Mouse (Mus musculus) layer of hippocampus, postnatal 10 days (tissue): ENCODE data around the gene Aff1. TPM values are rescaled to one million over a fixed set of nuclear protein-coding genes. Genes with fewer than 3 reads are reported as not detected.

Experiments
- DNase-seq, 2 experiments: peaks; one replicate each; pipeline ENCODE4 v3.0.0; 2021; ENCODE audit warnings: low spot score in 2 of 2
- total RNA-seq, 2 experiments: library from RNA; stranded (reverse); gene quantifications; 2 replicates each; pipeline ENCODE4 v1.2.3; 2021

Aff1 gene
- total RNA-seq, 2 experiments from 2014 or later, result 10.3 to 11.1 TPM

DNA sequence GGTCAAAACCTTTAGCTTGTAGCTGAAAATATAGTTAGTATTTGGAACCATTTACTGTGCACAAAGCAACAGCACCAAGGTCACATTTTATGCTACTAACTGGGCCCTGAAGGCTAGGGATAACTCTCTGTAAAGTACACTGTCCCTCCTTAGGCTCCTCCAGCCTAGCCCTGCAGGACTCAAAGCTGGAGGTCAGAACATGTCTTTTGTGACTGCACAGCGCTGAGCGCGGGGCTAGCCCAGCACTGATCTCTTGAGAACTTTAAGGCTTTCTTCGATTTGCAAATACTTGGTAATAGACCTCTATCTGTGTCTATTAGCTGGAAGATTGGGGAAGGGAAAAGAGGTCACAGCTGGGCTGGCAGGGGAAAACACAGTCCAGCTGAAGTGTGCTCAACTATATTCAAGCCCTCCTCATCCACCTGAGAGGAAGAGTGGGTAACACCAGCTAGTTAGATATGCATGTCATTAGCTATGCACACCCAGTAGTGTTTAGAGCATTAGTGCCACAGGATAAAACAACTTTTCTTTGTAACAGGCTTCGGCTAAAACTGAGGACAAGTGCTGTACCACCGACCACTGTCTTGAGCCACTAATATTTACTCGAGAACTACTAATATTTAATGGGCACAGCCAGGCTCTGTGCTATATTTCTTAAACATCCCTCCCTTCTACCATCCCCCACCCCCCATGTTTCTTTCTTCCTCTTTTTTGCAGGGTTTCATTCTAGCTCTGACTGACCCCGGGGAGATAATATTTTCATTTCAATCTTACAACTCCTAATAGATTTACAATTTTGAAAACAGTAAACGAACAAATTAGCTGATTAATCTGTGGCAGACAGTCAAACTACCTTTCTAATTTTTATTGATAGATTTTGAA is 33.3 kb downstream of the Aff1 start:
- DNase-seq, result no peak

DNA sequence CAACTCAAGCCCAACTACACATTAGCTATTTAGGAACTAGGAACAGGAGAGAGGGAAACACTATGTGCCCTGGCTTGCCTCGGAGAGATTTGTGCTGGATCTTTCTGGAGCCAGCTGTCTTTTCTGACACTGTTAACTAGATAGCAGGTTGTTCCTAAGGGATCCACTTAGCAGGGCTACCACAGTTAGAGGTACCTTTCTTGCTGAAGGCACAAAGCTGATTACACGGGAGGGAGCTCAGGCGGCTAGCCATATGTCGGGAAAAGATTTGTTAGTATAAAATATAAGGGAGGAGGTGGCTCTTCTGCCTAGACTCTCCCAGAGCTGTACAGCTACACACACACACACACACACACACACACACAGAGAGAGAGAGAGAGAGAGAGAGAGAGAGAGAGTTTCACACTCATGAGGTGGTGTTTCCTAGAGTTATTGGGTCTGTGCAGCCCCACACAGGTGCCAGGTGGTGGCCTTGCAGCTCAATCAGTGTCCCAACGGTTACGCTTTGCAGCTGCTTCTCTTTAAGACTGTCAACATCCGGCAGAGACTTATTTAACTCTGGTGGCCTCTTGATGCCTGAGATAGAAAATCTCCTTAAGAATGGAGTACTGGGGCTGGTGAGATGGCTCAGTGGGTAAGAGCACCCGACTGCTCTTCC is 34.2 kb downstream of the Aff1 start:
- peak; percentile 13 to 18 for DNase-seq

DNA sequence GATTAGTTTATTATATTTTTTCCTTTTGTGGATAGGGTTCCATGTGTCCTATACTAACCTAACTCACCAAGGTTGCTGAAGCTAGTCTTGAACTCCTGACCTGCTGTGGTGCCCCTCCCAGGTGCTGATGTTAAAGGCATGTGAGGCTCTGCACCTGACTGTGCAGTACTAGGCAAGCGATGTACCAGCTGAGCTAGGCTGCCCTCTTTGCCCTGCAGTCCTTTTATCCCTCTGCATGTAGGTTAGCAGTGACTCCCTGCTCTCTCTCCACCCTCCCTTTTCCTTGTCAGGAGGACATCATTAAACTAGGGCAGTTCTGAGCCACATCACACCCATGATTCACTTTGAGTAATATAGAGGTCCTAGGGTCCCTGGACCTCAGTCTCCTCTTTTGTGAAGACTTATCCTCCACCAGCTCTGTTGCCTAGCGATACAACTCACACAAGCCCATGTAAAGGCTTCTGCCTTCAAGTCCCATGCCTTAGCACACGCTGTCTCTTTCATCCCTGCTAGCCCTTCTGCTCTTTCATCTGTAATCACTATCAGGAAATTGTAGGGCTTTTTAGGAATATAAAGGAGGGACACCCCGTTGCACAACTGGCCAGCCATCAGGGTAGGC is 35.7 kb downstream of the Aff1 start:
- no peak for DNase-seq

- DNase-seq, result no peak
Measured at GRCm38 (mm10) chr5:103729225-103729624, 37.1 kb downstream of the Aff1 start.

GRCm38 (mm10) chr5:103730142-103730541 is 38.0 kb downstream of the Aff1 start:
- DNase-seq, result no peak

GRCm38 (mm10) chr5:103730727-103731126 is 38.6 kb downstream of the Aff1 start:
- DNase-seq, result no peak

DNA sequence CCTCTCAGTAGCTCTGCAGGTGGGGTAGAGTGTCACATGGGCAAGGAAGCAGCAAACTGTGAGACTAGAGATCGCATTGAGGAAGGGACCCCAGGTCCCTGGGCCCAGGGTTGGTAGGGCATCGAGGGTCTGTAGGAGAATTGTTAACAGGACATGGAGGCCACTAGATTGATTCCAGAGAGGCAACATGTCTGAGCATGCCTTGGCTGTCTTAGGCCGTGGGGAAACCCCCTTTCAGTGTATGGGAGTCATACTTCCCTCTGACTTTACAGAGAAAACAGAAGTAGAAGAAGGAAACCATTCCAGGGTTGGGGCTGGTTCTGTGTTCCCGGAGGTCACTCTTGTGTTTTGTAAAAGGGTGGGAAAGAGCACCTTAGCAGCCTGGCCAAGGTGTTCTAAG is 40.4 kb downstream of the Aff1 start:
- no peak for DNase-seq

- no peak for DNase-seq
Measured at GRCm38 (mm10) chr5:103735411-103736112, 43.4 kb downstream of the Aff1 start.

DNA sequence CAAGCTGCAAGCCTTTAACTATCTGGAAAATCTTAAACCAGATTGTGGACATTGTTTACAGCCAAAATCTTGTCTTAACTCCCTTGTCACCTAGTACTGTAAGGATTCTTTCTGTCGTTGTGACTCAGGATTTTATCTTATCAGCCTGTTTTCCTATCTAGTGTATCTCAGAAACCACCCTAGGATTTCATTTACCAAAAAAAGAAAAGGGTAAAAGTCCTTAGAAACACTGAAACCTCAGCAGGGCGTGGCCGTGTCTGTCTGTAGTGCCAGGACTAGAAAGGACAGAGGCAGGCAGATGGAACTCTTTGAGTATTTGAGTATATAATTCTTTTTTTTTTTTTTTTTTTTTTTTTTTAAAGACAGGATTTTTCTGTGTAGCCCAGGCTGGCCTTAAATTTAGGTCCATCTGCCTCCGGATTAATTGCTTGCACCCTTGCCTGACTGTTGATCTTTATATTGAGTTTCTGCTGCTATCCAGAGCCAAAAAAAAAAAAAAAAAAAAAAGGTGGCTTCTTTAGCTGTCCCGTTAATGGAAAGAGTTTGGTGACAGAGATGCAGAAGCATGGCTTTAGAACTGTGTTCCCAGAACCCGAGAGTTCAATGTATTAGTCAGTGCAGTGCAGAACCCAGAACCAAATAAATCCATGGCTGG is 44.5 kb downstream of the Aff1 start:
- DNase-seq, result no peak

DNA sequence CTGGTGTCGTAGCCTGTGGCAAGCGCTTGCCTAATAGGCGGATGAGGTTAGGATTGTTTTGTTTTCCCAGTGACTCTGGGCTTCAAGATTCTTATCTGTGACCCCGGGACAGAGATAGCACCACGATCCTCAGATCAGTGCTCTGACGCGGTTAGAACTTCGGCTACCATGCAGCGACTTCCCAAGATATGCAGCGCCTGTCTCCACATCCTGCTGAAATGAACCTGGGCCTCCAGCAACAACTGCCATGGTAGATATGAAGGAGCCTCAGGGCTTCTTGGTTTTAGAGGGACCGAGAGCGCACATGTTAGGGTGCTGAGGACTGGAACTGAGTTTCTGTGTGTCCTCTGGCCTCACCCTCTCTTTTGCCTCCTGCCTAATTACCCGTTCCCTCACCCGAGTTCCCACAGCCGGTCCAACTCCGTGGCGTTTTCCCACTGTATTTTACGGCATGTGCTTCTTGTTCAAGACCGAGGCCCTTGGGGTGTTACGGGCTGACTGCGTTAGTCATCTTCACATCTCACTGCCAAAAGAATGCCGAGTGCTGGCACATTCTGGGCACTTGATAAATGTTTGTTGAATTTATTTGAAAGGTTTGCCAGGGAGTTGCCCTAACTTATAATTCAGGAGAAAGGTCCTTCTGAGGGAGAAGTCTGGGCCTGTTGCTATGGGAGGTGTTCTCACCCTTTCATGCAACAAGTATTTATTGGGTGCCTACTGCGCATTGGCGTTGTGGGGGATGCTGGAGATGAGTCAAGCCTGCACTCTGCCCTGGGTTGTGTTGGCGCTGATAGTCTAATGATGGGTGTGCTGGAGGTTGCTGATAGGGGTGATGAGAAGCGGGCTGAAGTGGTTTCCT is 45.3 kb downstream of the Aff1 start:
- no peak for DNase-seq

GRCm38 (mm10) chr5:103738509-103738908 is 46.3 kb downstream of the Aff1 start:
- DNase-seq, result no peak

GRCm38 (mm10) chr5:103739163-103739562 is 47.0 kb downstream of the Aff1 start:
- no peak for DNase-seq

DNA sequence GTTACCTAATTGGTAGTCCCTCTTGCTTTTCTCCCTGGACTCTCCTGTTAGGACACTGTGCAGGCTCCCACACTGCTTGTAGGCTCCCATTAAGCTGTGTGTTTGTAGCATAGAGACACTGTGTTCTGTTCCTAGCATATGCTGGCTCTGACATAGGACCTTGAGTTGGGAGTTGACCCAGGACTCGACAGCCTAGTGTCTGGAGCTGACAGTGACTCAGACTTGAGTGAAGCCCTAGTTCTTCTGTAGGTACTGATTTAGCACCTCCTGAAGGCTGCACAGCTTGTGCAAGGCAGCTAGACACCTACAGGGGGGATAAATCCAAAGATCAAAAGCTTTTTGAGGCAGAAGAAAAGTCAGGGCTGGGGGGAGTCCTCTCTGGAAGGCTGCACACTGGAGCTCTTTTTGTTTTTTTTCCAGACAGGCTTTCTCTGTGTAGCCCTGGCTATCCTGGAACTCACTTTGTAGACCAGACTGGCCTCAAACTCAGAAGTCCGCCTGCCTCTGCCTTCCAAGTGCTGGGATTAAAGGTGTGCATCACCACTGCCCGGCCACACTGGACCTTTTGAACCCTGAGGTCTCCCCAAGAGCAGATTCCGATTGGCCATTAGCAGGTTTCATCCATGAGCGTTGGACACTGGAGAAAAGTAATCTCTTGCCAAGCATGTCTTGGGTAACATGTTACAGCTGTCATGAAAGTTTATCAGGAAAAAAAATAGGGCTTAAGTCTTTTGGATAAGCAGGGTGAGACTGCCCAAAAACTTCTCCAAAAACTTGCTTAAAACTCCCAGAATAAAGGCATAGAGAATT is 48.1 kb downstream of the Aff1 start:
- DNase-seq, result no peak

- no peak for DNase-seq
Measured at GRCm38 (mm10) chr5:103740903-103741246, 48.7 kb downstream of the Aff1 start.

DNA sequence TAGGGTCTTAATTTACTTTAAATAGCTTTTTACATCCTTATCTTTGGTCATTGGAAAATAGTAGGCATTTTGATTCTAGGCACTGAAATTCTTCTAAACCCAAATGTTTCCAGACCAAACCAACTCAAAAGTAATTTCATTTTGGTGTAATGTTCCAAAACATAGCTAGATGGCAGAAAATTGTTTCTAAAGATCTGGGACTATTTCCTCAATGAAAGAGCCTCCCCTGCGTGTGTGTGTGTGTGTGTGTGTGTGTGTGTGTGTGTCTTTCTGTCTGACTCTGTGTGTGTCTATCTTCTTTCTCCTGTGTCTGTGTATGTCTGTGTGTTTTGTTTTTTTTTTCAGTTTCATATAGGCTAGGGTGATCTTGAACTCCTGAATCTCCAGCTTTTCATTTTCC is 49.3 kb downstream of the Aff1 start:
- no peak for DNase-seq

- DNase-seq, result no peak
Measured at GRCm38 (mm10) chr5:103741992-103742391, 49.8 kb downstream of the Aff1 start.

- DNase-seq, result no peak
Measured at GRCm38 (mm10) chr5:103744531-103744930, 52.4 kb downstream of the Aff1 start.

GRCm38 (mm10) chr5:103745635-103746034 is 53.5 kb downstream of the Aff1 start:
- no peak for DNase-seq

DNA sequence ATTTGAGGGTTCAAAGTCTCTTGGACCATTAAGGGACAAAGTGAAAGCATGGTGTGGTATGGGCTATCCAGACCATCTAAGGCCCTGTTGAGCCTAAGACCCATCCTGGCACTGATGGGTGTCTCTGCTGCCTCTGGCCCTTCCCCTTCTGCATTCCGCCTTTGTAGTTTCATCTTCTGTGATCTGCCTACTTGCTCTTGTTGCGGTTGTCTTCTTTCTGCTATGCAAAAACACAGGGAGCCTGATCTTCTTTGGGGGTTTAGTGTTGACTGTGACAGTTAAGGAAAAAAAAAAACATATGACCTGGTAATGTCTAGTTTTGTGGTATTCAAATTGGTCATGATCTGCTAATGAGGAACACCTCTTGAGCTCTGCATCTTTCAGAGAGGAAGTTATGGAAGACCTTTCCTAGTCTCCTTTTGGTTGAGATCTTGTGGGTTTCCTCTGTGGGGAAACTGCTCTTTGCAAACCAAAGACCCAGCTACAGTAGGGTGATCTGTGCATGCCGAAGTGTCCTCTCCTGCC is 54.4 kb downstream of the Aff1 start:
- DNase-seq, result no peak
